Mouse (Mus musculus) brain, embryonic 14.5 days (tissue): ENCODE measurements at regions not wholly inside any gene's neighbourhood (a gene's known extent, or its start where the extent isn't known, plus 50 kb on each side); places are given as distances from the start of the nearest gene placed in this dataset.

ENCODE experiments used
- DNase-seq: peaks from one replicate; pipeline ENCODE4 v3.0.0-alpha.2; 2011; ENCODE audit warnings: low read depth
- CTCF ChIP-seq: fragments of 200-500 bp; IDR thresholded peaks from 2 replicates; pipeline ENCODE4 v1.5.1; 2012; ENCODE audit warnings: inconsistent platforms, mild to moderate bottlenecking, moderate library complexity, borderline replicate concordance; ENCODE audit not compliant: insufficient read depth, insufficient read length; ENCODE audit errors: extremely low read depth
- POLR2A ChIP-seq: fragments of 200-500 bp; IDR thresholded peaks from 2 replicates; pipeline ENCODE4 v1.6.1; 2012; ENCODE audit warnings: mild to moderate bottlenecking, inconsistent platforms, borderline replicate concordance; ENCODE audit not compliant: poor library complexity, insufficient read depth, insufficient read length, severe bottlenecking; ENCODE audit errors: extremely low read depth

DNA sequence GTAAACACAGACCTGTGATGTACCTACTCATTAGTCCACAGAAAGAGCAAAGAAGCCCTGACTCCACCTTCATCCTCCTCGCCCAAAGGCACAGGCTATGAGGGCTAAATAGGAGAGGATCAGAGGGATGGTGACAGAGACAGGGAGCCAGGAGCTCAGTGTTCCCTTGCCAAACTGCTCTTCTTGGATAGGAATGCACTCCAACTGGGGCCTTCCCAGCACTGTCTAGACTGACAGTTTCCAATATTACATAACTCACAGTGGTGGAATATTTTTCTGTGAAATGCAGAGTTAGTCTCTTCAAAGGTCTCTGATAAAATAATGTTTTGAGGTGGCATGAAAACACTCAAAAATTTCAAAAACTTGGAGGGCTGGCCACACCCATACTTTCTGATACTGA lies 53.5 kb upstream of the Irs2 start:
- no peak for DNase-seq
- TF ChIP-seq POLR2A = no peak
- no peak for TF ChIP-seq CTCF

DNA sequence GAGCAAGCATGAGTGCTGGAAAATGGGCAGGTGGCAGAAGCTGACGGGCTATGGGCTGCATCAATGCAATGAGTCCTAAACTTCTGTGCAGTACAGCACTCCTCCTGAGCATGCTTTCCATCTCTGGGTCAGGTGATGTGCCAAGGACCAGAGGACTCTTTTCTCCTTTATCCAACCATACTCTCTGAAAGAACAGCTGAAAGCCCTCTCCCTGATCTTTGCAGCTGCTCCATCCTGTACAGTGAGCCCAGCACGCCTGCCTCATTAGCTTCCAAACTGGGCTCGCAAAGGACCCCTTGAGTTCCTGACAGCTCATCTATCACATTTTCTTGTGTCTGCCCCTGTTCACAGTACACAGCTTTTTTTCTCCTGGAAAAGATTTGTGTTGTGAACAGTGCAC lies 52.3 kb upstream of the Irs2 start:
- DNase-seq = no peak
- TF ChIP-seq POLR2A = no peak
- TF ChIP-seq CTCF = no peak

DNA sequence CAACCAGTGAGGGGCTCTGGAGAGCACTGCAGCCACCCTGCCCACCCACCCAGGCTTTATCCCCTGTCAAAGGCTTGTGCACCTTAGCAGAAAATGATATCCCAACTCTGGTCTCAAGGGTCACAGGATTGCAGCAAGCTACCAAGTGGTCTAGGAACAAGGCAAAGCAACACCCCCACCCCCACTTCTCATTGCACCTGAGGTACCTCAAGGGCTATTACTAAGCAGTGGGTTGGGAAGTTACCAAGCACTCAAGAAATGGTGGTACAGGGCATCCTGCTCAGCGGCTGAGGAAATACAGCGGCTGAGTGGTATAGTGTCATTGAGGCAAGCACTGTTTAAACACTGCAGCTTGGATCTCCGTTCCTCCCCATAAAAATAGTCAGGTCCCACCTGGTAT lies 50.1 kb upstream of the Irs2 start:
- TF ChIP-seq CTCF (no peak), POLR2A (no peak)
- DNase-seq = no peak
